Mouse (Mus musculus): ENCODE measurements at regions not wholly inside any gene's neighbourhood (a gene's known extent, or its start where the extent isn't known, plus 50 kb on each side); places are given as distances from the start of the nearest gene placed in this dataset.

- TF ChIP-seq USF1 (IDR thresholded peaks at IDR 0.05; ENCODE audit: low read depth) (no peak), CTCF (IDR thresholded peaks at IDR 0.05; ENCODE audit: control insufficient read depth, insufficient read depth, insufficient read length) (no peak)
These were observed 742.4 kb downstream of the Gm826 start for GRCm38 (mm10) chr2:159591396-159592124.
